Mouse (Mus musculus) heart, embryonic 13.5 days (tissue): ENCODE results near the gene Otc. TPM values are rescaled to one million over a fixed set of nuclear protein-coding genes. Genes with fewer than 3 reads are reported as not detected.

ENCODE experiments used
- ATAC-seq: fragments of 200-750 bp; cut with Nextera tagmentation; 2 replicates; pipeline ENCODE4 v1.8.0; 2017; ENCODE audit warnings: moderate TSS enrichment; ENCODE audit not compliant: insufficient number of reproducible peaks, low FRiP score, low TSS enrichment; ENCODE audit errors: extremely low read depth
- H3K27ac ChIP-seq: fragments of 300-500 bp; sonication (generic); replicated peaks from 2 replicates; pipeline ENCODE4 v1.5.1; 2015; ENCODE audit warnings: moderate library complexity, mild to moderate bottlenecking, inconsistent platforms
- H3K27me3 ChIP-seq: fragments of 300-500 bp; sonication (generic); replicated peaks from 2 replicates; pipeline ENCODE4 v1.6.1; 2015; ENCODE audit warnings: mild to moderate bottlenecking, inconsistent platforms
- H3K36me3 ChIP-seq: fragments of 300-500 bp; sonication (generic); 2 replicates; pipeline ENCODE4 v1.6.1; 2015; ENCODE audit warnings: mild to moderate bottlenecking, inconsistent platforms
- H3K4me1 ChIP-seq: fragments of 300-500 bp; sonication (generic); 2 replicates; pipeline ENCODE4 v1.6.1; 2015; ENCODE audit warnings: inconsistent platforms
- H3K4me2 ChIP-seq: fragments of 300-500 bp; sonication (generic); 2 replicates; pipeline ENCODE4 v1.6.1; 2015; ENCODE audit warnings: inconsistent platforms, mild to moderate bottlenecking, moderate library complexity
- H3K4me3 ChIP-seq: fragments of 300-500 bp; sonication (generic); 2 replicates; pipeline ENCODE4 v1.5.1; 2015; ENCODE audit warnings: moderate library complexity, mild to moderate bottlenecking, inconsistent platforms
- H3K9ac ChIP-seq: fragments of 300-500 bp; sonication (generic); 2 replicates; pipeline ENCODE4 v1.6.1; 2015; ENCODE audit warnings: inconsistent platforms, mild to moderate bottlenecking, moderate library complexity
- H3K9me3 ChIP-seq: fragments of 300-500 bp; sonication (generic); 2 replicates; pipeline ENCODE4 v1.6.1; 2016; ENCODE audit warnings: inconsistent platforms
- WGBS: fragments of 180-500 bp; shearing (Covaris S2); methylation state at CpG from one replicate; pipeline ENCODE4 v1.1.7; 2015; ENCODE audit warnings: mixed read lengths; 5-methylcytosine and 5-hydroxymethylcytosine counted together
- polyA plus RNA-seq: library from polyadenylated mRNA; unstranded; fragments of >200 nt; fragmentation: Nextera tagmentation; extraction: Ambion mirVana; gene quantifications from 2 replicates; pipeline ENCODE4 v1.2.1, GENCODE M21; 2015

The Otc gene
- polyA plus RNA-seq, 1 experiment from 2014 or later, result 0.33 TPM

DNA sequence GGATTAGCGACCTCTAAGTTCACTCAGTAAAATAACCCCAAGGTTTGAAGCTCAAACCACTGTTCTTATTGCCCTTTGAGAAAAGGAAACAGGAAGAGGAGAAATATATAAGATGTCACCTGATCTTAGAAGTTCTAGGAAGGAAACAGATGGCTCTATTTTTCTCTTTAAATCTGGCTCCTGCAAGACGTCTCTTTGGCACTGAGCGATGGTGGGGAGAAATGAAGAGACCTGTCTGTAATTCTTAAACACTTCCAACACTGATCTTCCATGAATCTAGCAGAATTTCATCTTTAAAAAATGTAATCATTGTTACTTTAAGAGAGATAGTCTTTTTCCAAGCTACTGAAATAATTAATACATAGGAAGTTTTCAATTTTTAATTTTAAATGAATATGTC lies 16.2 kb downstream of the Otc start:
- no peak for ATAC-seq
- Histone ChIP-seq H3K4me2 (no peak overlapping the region), H3K4me1 (no peaks in the 10 kb centered on the region), H3K27me3 (no peaks in the 10 kb centered on the region), H3K4me3 (no peak overlapping the region), H3K9me3 (no peaks in the 10 kb centered on the region), H3K9ac (no peak overlapping the region), H3K36me3 (no peaks in the 10 kb centered on the region), H3K27ac (no peak overlapping the region)
- WGBS, result 62% methylated on average over 3 of the region's 3 CpGs

DNA sequence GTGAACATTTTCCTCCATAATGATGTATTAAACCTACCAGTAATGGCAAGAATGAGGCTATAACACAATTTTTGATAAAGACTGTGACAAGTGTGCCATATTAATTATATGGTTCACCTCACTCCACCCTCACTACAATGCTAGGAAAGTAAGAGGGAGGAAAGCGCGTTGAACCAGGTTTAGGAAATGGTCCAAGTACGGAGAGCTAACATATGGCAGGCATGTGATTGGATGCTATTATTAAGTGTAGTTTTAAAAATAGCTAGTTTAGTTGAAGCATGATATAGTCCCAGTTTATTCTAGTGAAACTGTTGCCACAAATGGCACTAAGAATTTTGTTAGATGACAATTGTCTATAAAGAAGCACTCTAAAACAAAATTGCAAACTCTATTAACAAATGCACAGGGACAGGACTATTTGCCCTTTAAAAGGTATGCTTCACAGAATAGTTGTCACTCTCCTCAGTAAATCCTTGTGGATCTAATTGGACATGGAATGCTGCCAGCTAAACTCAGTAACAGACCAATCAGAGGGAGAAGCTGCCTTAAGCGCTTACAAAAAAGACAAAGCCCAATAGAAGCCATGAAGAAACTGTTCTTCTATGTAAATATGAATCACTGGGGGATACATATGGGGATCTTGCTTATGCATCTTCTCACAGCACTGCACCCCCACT lies 16.8 kb downstream of the Otc start:
- ATAC-seq, result no peak
- Histone ChIP-seq H3K4me3 (no peak overlapping the region), H3K9ac (no peak overlapping the region), H3K9me3 (no peaks in the 10 kb centered on the region), H3K27me3 (no peaks in the 10 kb centered on the region), H3K36me3 (no peaks in the 10 kb centered on the region), H3K4me1 (no peaks in the 10 kb centered on the region), H3K4me2 (no peak overlapping the region), H3K27ac (no peak overlapping the region)
- 77% methylated on average over 4 of the region's 4 CpGs for WGBS

- H3K9ac ChIP-seq, result no peak overlapping the region
- no peak overlapping the region for H3K27ac ChIP-seq
- H3K9me3 ChIP-seq, result no peaks in the 10 kb centered on the region
- no peaks in the 10 kb centered on the region for H3K27me3 ChIP-seq
- no peak overlapping the region for H3K4me2 ChIP-seq
- WGBS, result 90% methylated on average over 14 of the region's 14 CpGs
- no peak overlapping the region for H3K4me3 ChIP-seq
- no peaks in the 10 kb centered on the region for H3K36me3 ChIP-seq
- ATAC-seq, result no peak
- H3K4me1 ChIP-seq, result no peaks in the 10 kb centered on the region
Measured at GRCm38 (mm10) chrX:10297341-10297740, 45.2 kb downstream of the Otc start.

DNA sequence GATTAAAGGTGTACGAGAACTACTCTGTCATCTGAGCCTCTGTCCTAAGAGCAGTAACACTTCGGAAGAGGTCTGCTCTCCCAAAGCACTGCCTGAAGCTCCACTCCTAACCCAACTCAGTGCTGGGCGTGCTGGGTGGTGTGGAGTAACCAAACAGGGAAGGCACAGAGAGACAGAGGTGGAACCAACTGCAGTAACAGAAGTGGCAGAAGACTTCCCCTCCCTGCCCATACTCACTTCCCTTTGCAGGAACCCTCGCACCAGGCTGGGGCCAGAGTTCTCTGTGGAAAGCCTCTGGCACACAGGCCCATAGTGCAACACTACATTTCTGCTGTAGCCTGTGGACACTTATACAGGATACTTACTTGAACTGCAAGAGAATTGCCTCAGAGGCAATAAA lies 66.1 kb downstream of the Otc start:
- Histone ChIP-seq H3K4me1 (no peaks in the 10 kb centered on the region), H3K9me3 (no peaks in the 10 kb centered on the region), H3K27ac (no peak overlapping the region), H3K9ac (no peak overlapping the region), H3K27me3 (no peaks in the 10 kb centered on the region), H3K4me3 (no peak overlapping the region), H3K4me2 (no peak overlapping the region), H3K36me3 (no peaks in the 10 kb centered on the region)
- 68% methylated on average over 4 of the region's 4 CpGs for WGBS
- no peak for ATAC-seq

- Histone ChIP-seq H3K9me3 (0 out of 2 replicates have a peak, but pooled peaks cover 2% of the 10 kb centered on the region), H3K4me1 (no peaks in the 10 kb centered on the region), H3K4me3 (no peak overlapping the region), H3K27ac (no peak overlapping the region), H3K9ac (no peak overlapping the region), H3K4me2 (no peak overlapping the region), H3K36me3 (no peaks in the 10 kb centered on the region), H3K27me3 (no peaks in the 10 kb centered on the region)
- no peak for ATAC-seq
- 36% methylated on average over 1 of the region's 1 CpGs for WGBS
Measured at GRCm38 (mm10) chrX:10330246-10330645, 78.1 kb downstream of the Otc start.

DNA sequence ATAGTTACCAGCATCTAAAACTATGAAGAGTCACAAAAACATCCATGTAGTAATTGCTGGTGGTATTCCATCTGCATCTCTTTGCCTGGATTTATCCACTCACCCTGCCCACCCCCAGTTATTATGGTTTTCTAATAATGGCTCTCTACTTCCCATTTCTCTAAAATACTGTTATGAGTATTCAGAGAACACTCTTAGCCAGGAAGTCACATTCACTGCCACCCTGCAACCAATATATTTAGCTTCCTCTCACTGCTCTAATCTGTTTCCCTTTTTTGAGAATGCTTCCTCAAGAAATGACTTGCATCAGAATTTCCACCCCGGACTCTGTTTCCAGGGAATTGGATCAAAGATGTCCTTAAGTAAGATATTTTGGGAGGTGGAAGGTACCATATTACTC lies 79.6 kb downstream of the Otc start:
- Histone ChIP-seq H3K4me2 (no peak overlapping the region), H3K9ac (no peak overlapping the region), H3K27ac (no peak overlapping the region), H3K9me3 (0 out of 2 replicates have a peak, but pooled peaks cover 2% of the 10 kb centered on the region), H3K4me3 (no peak overlapping the region), H3K36me3 (no peaks in the 10 kb centered on the region), H3K4me1 (no peaks in the 10 kb centered on the region), H3K27me3 (no peaks in the 10 kb centered on the region)
- WGBS, result 73% methylated on average over 1 of the region's 1 CpGs
- no peak for ATAC-seq

DNA sequence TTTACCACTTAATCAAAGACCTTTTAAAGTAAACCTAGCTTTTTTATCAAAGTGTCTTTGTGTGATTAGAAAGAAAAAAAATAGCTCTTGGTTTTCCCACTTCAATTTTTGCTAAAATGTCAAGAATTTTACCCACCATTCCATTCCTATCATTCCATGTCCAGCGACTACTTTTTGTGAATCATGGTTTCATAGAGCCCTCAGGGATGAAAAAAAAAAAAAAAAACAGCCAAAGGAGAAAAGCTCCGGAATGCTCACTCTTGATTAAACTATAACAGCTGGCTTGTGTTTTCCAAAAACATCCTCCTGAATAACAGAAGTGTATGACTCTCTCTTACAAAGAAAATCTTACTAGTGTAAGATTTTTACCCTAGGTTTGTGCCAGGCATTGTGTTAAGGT lies 84.7 kb downstream of the Otc start:
- Histone ChIP-seq H3K4me2 (no peak overlapping the region), H3K9me3 (no peaks in the 10 kb centered on the region), H3K4me1 (no peaks in the 10 kb centered on the region), H3K36me3 (no peaks in the 10 kb centered on the region), H3K27me3 (no peaks in the 10 kb centered on the region), H3K9ac (no peak overlapping the region), H3K4me3 (no peak overlapping the region), H3K27ac (no peak overlapping the region)
- 47% methylated on average over 2 of the region's 2 CpGs for WGBS
- ATAC-seq, result no peak

DNA sequence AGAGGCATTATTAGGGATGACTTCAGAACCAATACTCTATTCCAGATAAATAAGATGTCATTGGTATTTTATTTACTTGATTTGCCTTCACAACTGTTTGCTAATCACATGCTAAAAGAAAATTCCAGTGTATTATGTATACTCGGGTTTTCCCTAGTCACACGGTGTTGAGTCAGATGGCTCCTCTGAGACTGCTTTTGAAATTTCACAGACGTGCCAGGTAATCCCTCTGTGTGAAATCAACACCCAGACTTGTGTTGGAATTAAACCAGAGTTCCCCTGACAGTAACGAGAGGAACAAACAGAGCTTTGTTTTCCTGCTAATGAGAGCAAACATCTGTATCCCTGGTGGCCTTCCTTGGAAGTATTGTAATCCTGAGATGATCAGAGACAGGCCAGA lies 103.8 kb downstream of the Otc start:
- H3K4me1 ChIP-seq, result no peaks in the 10 kb centered on the region
- no peak overlapping the region for H3K9ac ChIP-seq
- no peaks in the 10 kb centered on the region for H3K27me3 ChIP-seq
- no peak overlapping the region for H3K4me2 ChIP-seq
- H3K9me3 ChIP-seq, result no peaks in the 10 kb centered on the region
- H3K36me3 ChIP-seq, result no peaks in the 10 kb centered on the region
- no peak overlapping the region for H3K27ac ChIP-seq
- no peak for ATAC-seq
- H3K4me3 ChIP-seq, result no peak overlapping the region
- 35% methylated on average over 4 of the region's 4 CpGs for WGBS

Other genes starting within 250 kb of the Otc start
- 6.8 and 7.3 TPM in 2 replicates for gene Srpx, start 134.6 kb upstream of the Otc start, polyA plus RNA-seq
- 8.8 and 9.8 TPM in 2 replicates for gene Rpgr, start 35.4 kb upstream of the Otc start, polyA plus RNA-seq
- 76.4 and 85.3 TPM in 2 replicates for gene Tspan7, start 232.9 kb downstream of the Otc start, polyA plus RNA-seq